8 mouse cellular contexts compared by ENCODE assay signal in genomic region chr4:42951206-42952195, GRCm38 (mm10). TPM values are rescaled to one million over a fixed set of nuclear protein-coding genes. Genes with fewer than 3 reads are reported as not detected.
DNase-seq lines count a peak whose midpoint lies in the region; ATAC-seq and TF ChIP-seq lines count a peak whose summit lies in the region.

No protein-coding gene starts in this region.

- no peak overlapping the region for H3K27ac ChIP-seq in ES-Bruce4 (ENCODE audit: insufficient read depth, low read length)
- H3K27ac ChIP-seq in heart, embryonic 15.5 days, result peak overlapping the region; percentile 98
- no peak overlapping the region for H3K27ac ChIP-seq in midbrain, embryonic 11.5 days (ENCODE audit: low read depth, low read length)

- no peaks in the 10 kb centered on the region for H3K36me3 ChIP-seq in ES-Bruce4 (ENCODE audit: control insufficient read depth, insufficient read depth, low read length, poor library complexity, severe bottlenecking)
- peaks cover 3% of the 10 kb centered on the region; the same call in 1 of the 2 replicates for H3K36me3 ChIP-seq in heart, embryonic 15.5 days
- H3K36me3 ChIP-seq in midbrain, embryonic 11.5 days (ENCODE audit: control insufficient read depth, insufficient read depth, low read length), result peaks cover 2% of the 10 kb centered on the region; the same call in 1 of the 2 replicates

- 0 out of 2 replicates have a peak overlapping the region, but pooled peaks have one; percentile 3 for H3K4me3 ChIP-seq in ES-Bruce4 (ENCODE audit: low read depth, low read length)
- peak overlapping the region; percentile 90 for H3K4me3 ChIP-seq in heart, embryonic 15.5 days
- peak overlapping the region; percentile 80; the same call in 1 of the 2 replicates for H3K4me3 ChIP-seq in midbrain, embryonic 11.5 days (ENCODE audit: low read depth, low read length)

- H3K27me3 ChIP-seq in ES-Bruce4 (ENCODE audit: control insufficient read depth, insufficient read depth, low read length, poor library complexity, severe bottlenecking), result no peaks in the 10 kb centered on the region
- H3K27me3 ChIP-seq in heart, embryonic 15.5 days, result peaks cover 13% of the 10 kb centered on the region
- H3K27me3 ChIP-seq in midbrain, embryonic 11.5 days (ENCODE audit: control insufficient read depth, insufficient read depth, low read length), result no peaks in the 10 kb centered on the region

- no peaks in the 10 kb centered on the region for H3K9me3 ChIP-seq in ES-Bruce4 (replicated peaks; ENCODE audit: control insufficient read depth, insufficient read depth, low read length, poor library complexity, severe bottlenecking)
- H3K9me3 ChIP-seq in heart, embryonic 15.5 days (replicated peaks), result no peaks in the 10 kb centered on the region
- no peaks in the 10 kb centered on the region for H3K9me3 ChIP-seq in midbrain, embryonic 11.5 days (ENCODE audit: control insufficient read depth, low read length)

- no peak for TF ChIP-seq CTCF in ES-Bruce4 (IDR thresholded peaks at IDR 0.05; ENCODE audit: low read depth, low read length)

- no peak for ATAC-seq in heart, embryonic 15.5 days (replicated peaks; ENCODE audit: insufficient number of reproducible peaks, insufficient read depth, low FRiP score, low read depth)
- ATAC-seq in midbrain, embryonic 11.5 days (ENCODE audit: low FRiP score), result no peak

- peak overlapping the region; percentile 9; the same call in 1 of the 2 replicates for H3K9ac ChIP-seq in ES-Bruce4 (ENCODE audit: low read depth, poor library complexity, severe bottlenecking)
- peak overlapping the region; percentile 21 for H3K9ac ChIP-seq in heart, embryonic 15.5 days
- H3K9ac ChIP-seq in midbrain, embryonic 11.5 days (ENCODE audit: low read length), result peak overlapping the region; percentile 94

- TF ChIP-seq POLR2A in ES-Bruce4 (IDR thresholded peaks at IDR 0.05; ENCODE audit: insufficient read depth, low read length), result no peak

- peak overlapping the region; percentile 81 for H3K4me2 ChIP-seq in heart, embryonic 15.5 days
- H3K4me2 ChIP-seq in midbrain, embryonic 11.5 days, result peak overlapping the region; percentile 93

- TF ChIP-seq EP300 in ES-Bruce4 (IDR thresholded peaks at IDR 0.05; ENCODE audit: insufficient read depth, low read depth, low read length), result no peak

- DNase-seq in cerebellum, adult 9-10 months, result peak; percentile 53
- no peak for DNase-seq in cerebellum, adult 11 months
- no peak for DNase-seq in midbrain, embryonic 11.5 days (ENCODE audit: low spot score, missing footprints)
- DNase-seq in thymus, postnatal 14 days, result no peak
- DNase-seq in spleen, adult 12 weeks (ENCODE audit: low spot score), result no peak
- DNase-seq in urinary bladder, postnatal 25 days (ENCODE audit: low spot score), result no peak

- 53% methylated on average over 11 of the region's 11 CpGs for WGBS in heart, embryonic 15.5 days
- 69% methylated on average over 11 of the region's 11 CpGs for WGBS in midbrain, embryonic 11.5 days

- H3K4me1 ChIP-seq in ES-Bruce4 (ENCODE audit: control insufficient read depth, insufficient read depth, low read length), result peaks cover 4% of the 10 kb centered on the region
- H3K4me1 ChIP-seq in heart, embryonic 15.5 days (replicated peaks), result peaks cover 47% of the 10 kb centered on the region
- H3K4me1 ChIP-seq in midbrain, embryonic 11.5 days (ENCODE audit: control insufficient read depth, insufficient read depth, low read length), result peaks cover 62% of the 10 kb centered on the region

RNA-seq across cellular contexts. Expression of gene Dnajb5, which starts 1.9 kb away (rescaled TPM):
- 27.2 and 28.9 TPM in 2 replicates for polyA plus RNA-seq in ES-Bruce4 (2011; ENCODE audit: insufficient read depth, insufficient read length, low read depth, missing spikeins)
- 17.7 and 18.2 TPM in 2 replicates for polyA plus RNA-seq in heart, embryonic 15.5 days (2015; fragmentation: Nextera tagmentation; extraction: Ambion mirVana)
- polyA plus RNA-seq in midbrain, embryonic 11.5 days (2014; fragmentation: Nextera tagmentation; extraction: Ambion mirVana), result 17.6 and 22.3 TPM in 2 replicates

RNA-seq across cellular contexts. Expression of gene 1700022I11Rik, which starts 17.9 kb away (rescaled TPM):
- not detected in 2 replicates for polyA plus RNA-seq in ES-Bruce4 (2011; ENCODE audit: insufficient read depth, insufficient read length, low read depth, missing spikeins)
- polyA plus RNA-seq in heart, embryonic 15.5 days (2015; fragmentation: Nextera tagmentation; extraction: Ambion mirVana), result 0.18 and 0.42 TPM in 2 replicates
- polyA plus RNA-seq in midbrain, embryonic 11.5 days (2014; fragmentation: Nextera tagmentation; extraction: Ambion mirVana), result 0.52 and 0.60 TPM in 2 replicates

RNA-seq across cellular contexts. Expression of gene Phf24, which starts 35.0 kb away (rescaled TPM):
- polyA plus RNA-seq in ES-Bruce4 (2011; ENCODE audit: insufficient read depth, insufficient read length, low read depth, missing spikeins), result 0.10 TPM in 1 of 2 replicates, not detected in the other
- polyA plus RNA-seq in heart, embryonic 15.5 days (2015; fragmentation: Nextera tagmentation; extraction: Ambion mirVana), result 4.1 and 4.3 TPM in 2 replicates
- 2.2 and 2.9 TPM in 2 replicates for polyA plus RNA-seq in midbrain, embryonic 11.5 days (2014; fragmentation: Nextera tagmentation; extraction: Ambion mirVana)

RNA-seq across cellular contexts. Expression of gene Vcp, which starts 48.8 kb away (rescaled TPM):
- 384 and 390 TPM in 2 replicates for polyA plus RNA-seq in ES-Bruce4 (2011; ENCODE audit: insufficient read depth, insufficient read length, low read depth, missing spikeins)
- 437 and 463 TPM in 2 replicates for polyA plus RNA-seq in heart, embryonic 15.5 days (2015; fragmentation: Nextera tagmentation; extraction: Ambion mirVana)
- 635 and 667 TPM in 2 replicates for polyA plus RNA-seq in midbrain, embryonic 11.5 days (2014; fragmentation: Nextera tagmentation; extraction: Ambion mirVana)

RNA-seq across cellular contexts. Expression of gene Fancg, which starts 58.8 kb away (rescaled TPM):
- polyA plus RNA-seq in ES-Bruce4 (2011; ENCODE audit: insufficient read depth, insufficient read length, low read depth, missing spikeins), result 12.8 and 13.8 TPM in 2 replicates
- 9.8 and 13.5 TPM in 2 replicates for polyA plus RNA-seq in heart, embryonic 15.5 days (2015; fragmentation: Nextera tagmentation; extraction: Ambion mirVana)
- 21.4 and 22.0 TPM in 2 replicates for polyA plus RNA-seq in midbrain, embryonic 11.5 days (2014; fragmentation: Nextera tagmentation; extraction: Ambion mirVana)

Comparison
In these comparisons a context has a peak if more than half of its experiments do, and no peak if none do; other contexts are left out.
1. H3K4me3 ChIP-seq: peak in every context shown above with its lines; median percentile 90 in heart, embryonic 15.5 days; 80 in midbrain, embryonic 11.5 days; 3 in ES-Bruce4.
2. H3K9ac ChIP-seq: peak in every context shown above with its lines; median percentile 94 in midbrain, embryonic 11.5 days; 21 in heart, embryonic 15.5 days; 9 in ES-Bruce4.